Mouse (Mus musculus) hindbrain, postnatal 0 days (tissue): ENCODE measurements around the gene Shld1. TPM values are rescaled to one million over a fixed set of nuclear protein-coding genes. Genes with fewer than 3 reads are reported as not detected.
A peak's percentile ranks its signal among the peaks of the same experiment; 100 is the strongest.

Source experiments
- ATAC-seq: fragments of 200-750 bp; cut with Nextera tagmentation; 2 replicates; pipeline ENCODE4 v1.8.0; 2017; ENCODE audit warnings: mild to moderate bottlenecking, moderate TSS enrichment, moderate library complexity
- DNase-seq: peaks from one replicate; pipeline ENCODE4 v3.0.0-alpha.2; 2015; ENCODE audit warnings: low spot score
- H3K27ac ChIP-seq: fragments of 300-500 bp; sonication (generic); 2 replicates; pipeline ENCODE4 v1.5.1; 2014; ENCODE audit warnings: mild to moderate bottlenecking
- H3K27me3 ChIP-seq: fragments of 300-500 bp; sonication (generic); 2 replicates; pipeline ENCODE4 v1.6.1; 2014; ENCODE audit warnings: low read length, mixed read lengths; ENCODE audit not compliant: insufficient read depth
- H3K36me3 ChIP-seq: fragments of 300-500 bp; sonication (generic); 2 replicates; pipeline ENCODE4 v1.6.1; 2014; ENCODE audit warnings: low read length, mixed read lengths; ENCODE audit not compliant: insufficient read depth
- H3K4me1 ChIP-seq: fragments of 300-500 bp; sonication (generic); 2 replicates; pipeline ENCODE4 v1.6.1; 2014; ENCODE audit warnings: antibody characterized with exemption, low read length, mixed read lengths; ENCODE audit not compliant: insufficient read depth
- H3K4me2 ChIP-seq: fragments of 300-500 bp; sonication (generic); 2 replicates; pipeline ENCODE4 v1.6.1; 2014; ENCODE audit warnings: low read depth, mild to moderate bottlenecking, low read length, moderate library complexity, mixed read lengths
- H3K4me3 ChIP-seq: fragments of 300-500 bp; sonication (generic); 2 replicates; pipeline ENCODE4 v1.5.1; 2014; ENCODE audit warnings: low read length
- H3K9ac ChIP-seq: fragments of 300-500 bp; sonication (generic); replicated peaks from 2 replicates; pipeline ENCODE4 v1.6.1; 2014; ENCODE audit warnings: mild to moderate bottlenecking, low read length, moderate library complexity, mixed read lengths
- H3K9me3 ChIP-seq: fragments of 300-500 bp; sonication (generic); 2 replicates; pipeline ENCODE4 v1.6.1; 2016; ENCODE audit warnings: low read length, mixed read lengths
- CTCF ChIP-seq: IDR thresholded peaks from 2 replicates; pipeline ENCODE4 v1.5.1; 2016; ENCODE audit warnings: antibody characterized with exemption, control low read depth, low read depth
- WGBS: fragments of 180-500 bp; shearing (Covaris S2); extraction: QIAGEN DNeasy Blood & Tissue Kit; methylation state at CpG from one replicate; pipeline ENCODE4 v1.1.7; 2014; 5-methylcytosine and 5-hydroxymethylcytosine counted together
- polyA plus RNA-seq: library from polyadenylated mRNA; unstranded; fragments of >200 nt; fragmentation: Nextera tagmentation; extraction: Ambion mirVana; gene quantifications from 2 replicates; pipeline ENCODE4 v1.2.1, GENCODE M21; 2015
- total RNA-seq: library from RNA; depleted of rRNA; stranded (reverse); fragments of >200 nt; gene quantifications from 2 replicates; pipeline ENCODE4 v1.2.3, GENCODE M21; 2014; rRNA removed

Gene Shld1
- total and polyA plus RNA-seq, 2 experiments from 2014 or later, result 16.7 to 17.8 TPM

DNA sequence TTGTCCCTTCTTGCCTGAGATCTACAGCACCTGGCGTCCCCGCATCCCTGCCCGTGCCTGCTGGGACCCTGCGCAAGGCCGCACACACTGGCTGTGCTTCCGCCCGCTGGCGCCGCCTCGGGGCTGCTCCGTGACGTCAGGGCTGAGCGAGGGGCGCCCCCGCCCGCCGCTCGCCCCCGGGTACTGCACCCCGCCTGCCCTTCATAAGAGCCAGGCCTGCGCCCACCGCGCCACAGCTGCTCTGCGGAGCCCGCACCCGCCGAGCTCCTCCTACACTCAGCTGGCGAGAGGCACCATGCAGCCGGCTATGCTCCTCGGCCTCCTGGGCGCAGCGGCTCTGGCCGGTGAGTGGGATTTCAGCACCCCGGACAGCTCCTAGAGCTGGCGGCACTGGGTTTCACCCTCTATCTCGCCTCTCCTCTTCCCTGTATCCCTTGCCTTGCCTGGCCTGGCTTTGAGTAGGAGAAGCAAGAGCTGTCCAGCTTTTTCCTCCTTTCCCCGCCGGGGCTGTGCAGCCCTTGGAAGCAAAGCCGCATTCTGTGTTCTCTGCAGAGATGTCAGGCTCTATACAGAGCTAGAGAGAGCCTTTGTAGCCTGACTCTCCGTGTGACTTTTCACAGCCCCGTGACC, 94.8 kb downstream of the Shld1 start:
- H3K27me3 ChIP-seq, result no peaks in the 10 kb centered on the region
- peak overlapping the region; percentile 63 for H3K4me2 ChIP-seq
- ATAC-seq (peak; percentile 97), DNase-seq (peak; percentile 89)
- no peaks in the 10 kb centered on the region for H3K36me3 ChIP-seq
- peak overlapping the region; percentile 74 for H3K9ac ChIP-seq
- H3K9me3 ChIP-seq, result no peaks in the 10 kb centered on the region
- H3K4me1 ChIP-seq, result no peaks in the 10 kb centered on the region
- peak; percentile 21; the same call in 1 of the 2 replicates for TF ChIP-seq CTCF
- H3K4me3 ChIP-seq, result peak overlapping the region; percentile 63
- under 1% methylated on average over 37 of the region's 41 CpGs for WGBS
- H3K27ac ChIP-seq, result peak overlapping the region; percentile 92

DNA sequence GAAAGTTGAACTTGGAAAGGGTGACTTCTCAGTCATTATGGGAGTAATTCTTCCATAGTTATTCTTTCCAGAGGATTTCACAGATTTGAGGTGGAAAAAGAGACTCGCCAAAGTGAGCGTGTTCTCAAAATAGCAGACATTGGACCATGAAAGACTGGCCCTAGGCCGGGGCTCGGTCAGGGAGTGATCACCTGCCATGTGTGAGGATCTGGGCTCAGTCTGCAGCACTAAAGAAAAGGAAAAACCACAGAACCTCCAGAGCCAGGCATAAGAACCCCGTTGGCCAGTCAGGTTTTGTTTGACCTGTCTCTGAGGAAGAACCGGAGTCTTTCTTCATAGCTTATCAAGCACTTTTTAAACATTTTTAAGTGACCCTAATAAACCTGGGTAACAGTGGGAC, 97.3 kb downstream of the Shld1 start:
- DNase-seq (no peak), ATAC-seq (no peak)
- H3K4me2 ChIP-seq, result no peak overlapping the region
- H3K9me3 ChIP-seq, result no peaks in the 10 kb centered on the region
- TF ChIP-seq CTCF, result no peak
- H3K4me1 ChIP-seq, result no peaks in the 10 kb centered on the region
- H3K36me3 ChIP-seq, result no peaks in the 10 kb centered on the region
- no peaks in the 10 kb centered on the region for H3K27me3 ChIP-seq
- H3K9ac ChIP-seq, result no peak overlapping the region
- H3K27ac ChIP-seq, result no peak overlapping the region
- WGBS, result 85% methylated on average over 6 of the region's 6 CpGs
- H3K4me3 ChIP-seq, result no peak overlapping the region

DNA sequence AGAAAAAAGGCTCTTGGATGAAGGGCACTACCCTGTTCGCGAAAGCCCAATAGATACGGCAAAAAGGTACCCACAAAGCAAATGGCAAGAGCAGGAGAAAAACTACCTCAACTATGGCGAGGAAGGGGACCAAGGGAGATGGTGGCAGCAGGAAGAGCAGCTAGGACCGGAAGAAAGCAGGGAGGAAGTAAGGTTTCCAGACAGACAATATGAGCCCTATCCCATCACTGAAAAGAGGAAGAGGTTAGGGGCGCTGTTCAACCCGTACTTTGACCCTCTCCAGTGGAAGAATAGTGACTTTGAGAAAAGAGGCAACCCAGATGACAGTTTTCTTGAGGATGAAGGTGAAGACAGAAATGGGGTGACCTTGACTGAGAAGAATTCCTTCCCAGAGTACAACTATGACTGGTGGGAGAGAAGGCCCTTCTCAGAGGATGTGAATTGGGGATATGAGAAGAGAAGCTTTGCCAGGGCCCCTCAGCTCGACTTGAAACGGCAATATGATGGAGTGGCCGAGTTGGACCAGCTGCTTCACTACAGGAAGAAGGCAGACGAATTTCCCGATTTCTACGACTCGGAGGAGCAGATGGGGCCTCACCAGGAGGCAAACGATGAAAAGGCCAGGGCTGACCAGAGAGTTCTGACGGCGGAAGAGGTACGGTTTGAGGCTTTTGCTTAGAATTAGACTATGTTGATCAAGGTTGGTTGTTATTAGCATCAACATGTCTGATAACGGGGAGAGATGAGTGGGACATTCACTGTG, 106.9 kb downstream of the Shld1 start:
- no peaks in the 10 kb centered on the region for H3K4me1 ChIP-seq
- no peaks in the 10 kb centered on the region for H3K36me3 ChIP-seq
- no peaks in the 10 kb centered on the region for H3K9me3 ChIP-seq
- no peak overlapping the region for H3K4me3 ChIP-seq
- H3K27me3 ChIP-seq, result no peaks in the 10 kb centered on the region
- no peak overlapping the region for H3K4me2 ChIP-seq
- no peak overlapping the region for H3K9ac ChIP-seq
- 81% methylated on average over 19 of the region's 19 CpGs for WGBS
- no peak overlapping the region for H3K27ac ChIP-seq
- TF ChIP-seq CTCF, result no peak
- DNase-seq (no peak), ATAC-seq (no peak)

DNA sequence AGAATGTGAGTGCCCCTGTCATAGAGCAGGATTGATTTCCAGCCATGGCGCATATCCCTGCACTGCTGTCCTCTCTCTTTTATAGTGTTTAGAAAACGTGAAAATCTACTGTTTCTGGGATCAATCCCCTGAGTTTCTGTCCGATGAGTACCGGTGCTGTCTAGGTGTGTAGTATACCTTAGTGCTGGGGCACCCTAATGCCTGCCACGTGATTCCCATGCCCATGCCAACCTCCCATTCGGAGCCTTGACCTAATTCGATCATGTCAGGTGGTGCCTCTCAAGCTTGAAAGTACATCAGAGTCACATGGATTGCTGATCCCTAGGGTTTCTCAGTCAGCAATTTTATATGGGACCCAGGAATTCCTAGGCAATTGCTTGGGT, 107.5 kb downstream of the Shld1 start:
- Histone ChIP-seq H3K9me3 (no peaks in the 10 kb centered on the region), H3K36me3 (no peaks in the 10 kb centered on the region), H3K4me2 (no peak overlapping the region), H3K27me3 (no peaks in the 10 kb centered on the region), H3K9ac (no peak overlapping the region), H3K27ac (no peak overlapping the region), H3K4me3 (no peak overlapping the region), H3K4me1 (no peaks in the 10 kb centered on the region)
- no peak for TF ChIP-seq CTCF
- DNase-seq (no peak), ATAC-seq (no peak)
- 84% methylated on average over 7 of the region's 7 CpGs for WGBS

Other genes starting within 250 kb of the Shld1 start
- 43.9 and 46.9 TPM in 2 replicates for gene Gpcpd1, start 99.2 kb upstream of the Shld1 start, total RNA-seq
- gene Gpcpd1, start 99.2 kb upstream of the Shld1 start, polyA plus RNA-seq, result 84.0 and 91.9 TPM in 2 replicates
- 27.0 and 35.5 TPM in 2 replicates for gene Chgb, start 94.3 kb downstream of the Shld1 start, total RNA-seq
- gene Chgb, start 94.3 kb downstream of the Shld1 start, polyA plus RNA-seq, result 137 and 143 TPM in 2 replicates
- 8.4 and 14.7 TPM in 2 replicates for gene Trmt6, start 129.1 kb downstream of the Shld1 start, total RNA-seq
- gene Trmt6, start 129.1 kb downstream of the Shld1 start, polyA plus RNA-seq, result 27.8 and 31.0 TPM in 2 replicates
- 2.1 and 3.2 TPM in 2 replicates for gene Mcm8, start 129.2 kb downstream of the Shld1 start, total RNA-seq
- 5.2 and 5.6 TPM in 2 replicates for gene Mcm8, start 129.2 kb downstream of the Shld1 start, polyA plus RNA-seq
- gene Crls1, start 159.7 kb downstream of the Shld1 start, total RNA-seq, result 29.5 and 33.6 TPM in 2 replicates
- gene Crls1, start 159.7 kb downstream of the Shld1 start, polyA plus RNA-seq, result 21.6 and 22.9 TPM in 2 replicates
- 1.3 and 1.7 TPM in 2 replicates for gene Lrrn4, start 194.0 kb downstream of the Shld1 start, total RNA-seq
- 0.64 and 0.87 TPM in 2 replicates for gene Lrrn4, start 194.0 kb downstream of the Shld1 start, polyA plus RNA-seq